Mouse (Mus musculus) embryonic facial prominence, embryonic 13.5 days (tissue): Measurements from ENCODE around the gene Tmprss13. TPM values are rescaled to one million over a fixed set of nuclear protein-coding genes. Genes with fewer than 3 reads are reported as not detected.

Experiments
- ATAC-seq: fragments of 200-750 bp; cut with Nextera tagmentation; 2 replicates; pipeline ENCODE4 v1.8.0; 2017; ENCODE audit warnings: low read depth; ENCODE audit not compliant: insufficient number of reproducible peaks, insufficient read depth, low FRiP score, low TSS enrichment
- H3K27ac ChIP-seq: fragments of 300-500 bp; sonication (generic); 2 replicates; pipeline ENCODE4 v1.5.1; 2015; ENCODE audit warnings: moderate library complexity, mild to moderate bottlenecking, inconsistent platforms
- H3K27me3 ChIP-seq: fragments of 300-500 bp; sonication (generic); 2 replicates; pipeline ENCODE4 v1.6.1; 2015; ENCODE audit warnings: mild to moderate bottlenecking, inconsistent platforms
- H3K36me3 ChIP-seq: fragments of 300-500 bp; sonication (generic); 2 replicates; pipeline ENCODE4 v1.6.1; 2015; ENCODE audit warnings: mild to moderate bottlenecking, inconsistent platforms
- H3K4me1 ChIP-seq: fragments of 300-500 bp; sonication (generic); 2 replicates; pipeline ENCODE4 v1.6.1; 2015; ENCODE audit warnings: inconsistent platforms
- H3K4me2 ChIP-seq: fragments of 300-500 bp; sonication (generic); 2 replicates; pipeline ENCODE4 v1.6.1; 2015; ENCODE audit warnings: moderate library complexity, mild to moderate bottlenecking, inconsistent platforms
- H3K4me3 ChIP-seq: fragments of 300-500 bp; sonication (generic); 2 replicates; pipeline ENCODE4 v1.5.1; 2015; ENCODE audit warnings: mild to moderate bottlenecking, inconsistent platforms
- H3K9ac ChIP-seq: fragments of 300-500 bp; sonication (generic); 2 replicates; pipeline ENCODE4 v1.6.1; 2015; ENCODE audit warnings: mild to moderate bottlenecking, inconsistent platforms
- H3K9me3 ChIP-seq: fragments of 300-500 bp; sonication (generic); 2 replicates; pipeline ENCODE4 v1.6.1; 2016; ENCODE audit warnings: inconsistent platforms
- WGBS: fragments of 180-500 bp; shearing (Covaris S2); methylation state at CpG from one replicate; pipeline ENCODE4 v1.1.7; 2015; ENCODE audit warnings: mixed read lengths; 5-methylcytosine and 5-hydroxymethylcytosine counted together
- polyA plus RNA-seq: library from polyadenylated mRNA; unstranded; fragments of >200 nt; fragmentation: Nextera tagmentation; extraction: Ambion mirVana; gene quantifications from 2 replicates; pipeline ENCODE4 v1.2.1, GENCODE M21; 2015

Gene Tmprss13
- polyA plus RNA-seq, 1 experiment from 2014 or later: 3.8 TPM

- peaks cover 5% of the 10 kb centered on the region; the same call in 1 of the 2 replicates for H3K4me1 ChIP-seq
- ATAC-seq: no peak
- no peaks in the 10 kb centered on the region for H3K27me3 ChIP-seq
- H3K9me3 ChIP-seq: no peaks in the 10 kb centered on the region
- H3K36me3 ChIP-seq: no peaks in the 10 kb centered on the region
- no peak overlapping the region for H3K4me2 ChIP-seq
- no peak overlapping the region for H3K4me3 ChIP-seq
- H3K27ac ChIP-seq: no peak overlapping the region
- WGBS: 90% methylated on average over 8 of the region's 8 CpGs
- no peak overlapping the region for H3K9ac ChIP-seq
These were observed 17.1 kb upstream of the Tmprss13 start for GRCm38 (mm10) chr9:45301771-45302170.

DNA sequence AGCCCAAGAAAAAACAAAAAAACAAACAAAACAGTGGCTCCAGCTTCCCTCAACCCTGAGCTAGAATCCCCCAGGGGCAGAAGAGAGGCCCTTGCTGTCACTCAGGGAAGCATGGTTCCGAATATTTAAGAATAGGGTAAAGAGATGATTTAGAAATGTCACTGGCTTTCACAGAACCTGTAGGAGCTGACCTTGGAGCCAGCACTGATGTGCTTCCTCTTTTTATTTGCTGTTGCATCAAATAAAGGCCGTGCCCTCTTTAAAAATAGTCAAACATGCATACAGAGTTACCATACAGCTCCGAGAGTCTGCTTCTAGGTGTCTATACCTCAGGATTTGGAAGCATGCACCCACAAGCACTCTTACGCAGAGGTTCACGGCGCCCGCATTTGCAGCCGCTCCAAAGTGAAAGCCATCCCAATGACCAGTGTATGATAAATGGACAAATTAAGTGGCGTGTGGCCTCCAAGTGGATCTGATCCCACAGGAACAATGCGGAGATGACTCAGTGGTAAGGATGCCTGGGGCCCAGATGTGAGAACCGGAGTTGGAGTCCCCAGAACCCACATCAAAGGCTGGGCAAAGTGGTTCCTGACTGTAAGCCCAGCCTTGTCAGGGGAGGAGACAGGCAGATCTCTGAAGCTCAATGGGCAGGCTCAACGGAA is 12.0 kb upstream of the Tmprss13 start:
- Histone ChIP-seq H3K9ac (no peak overlapping the region), H3K27me3 (0 out of 2 replicates have a peak, but pooled peaks cover 3% of the 10 kb centered on the region), H3K9me3 (no peaks in the 10 kb centered on the region), H3K4me1 (no peaks in the 10 kb centered on the region), H3K4me3 (no peak overlapping the region), H3K36me3 (no peaks in the 10 kb centered on the region), H3K4me2 (no peak overlapping the region), H3K27ac (no peak overlapping the region)
- ATAC-seq: no peak
- WGBS: 68% methylated on average over 12 of the region's 12 CpGs

DNA sequence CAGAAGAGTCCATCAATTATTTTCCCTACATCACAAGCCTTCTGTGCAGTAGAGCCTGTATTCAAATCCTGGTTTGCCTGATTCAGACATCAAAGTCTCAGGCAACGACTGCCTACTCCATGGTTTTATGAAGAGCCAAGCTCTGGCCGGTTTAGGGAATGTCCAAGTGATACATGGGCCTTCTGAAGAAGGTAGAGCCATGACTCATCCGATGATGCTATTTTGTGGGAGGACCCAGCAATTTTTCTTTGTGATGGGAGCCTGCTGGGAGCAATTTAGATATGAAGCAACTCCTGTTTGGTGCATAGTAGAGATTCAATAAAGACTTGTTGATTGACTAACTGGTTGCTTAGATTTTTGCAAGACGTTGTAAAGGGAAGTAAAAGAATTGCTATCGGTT is 10.4 kb upstream of the Tmprss13 start:
- ATAC-seq: no peak
- 0 out of 2 replicates have a peak, but pooled peaks cover 3% of the 10 kb centered on the region for H3K27me3 ChIP-seq
- H3K9ac ChIP-seq: no peak overlapping the region
- H3K9me3 ChIP-seq: no peaks in the 10 kb centered on the region
- no peak overlapping the region for H3K4me3 ChIP-seq
- no peak overlapping the region for H3K4me2 ChIP-seq
- no peaks in the 10 kb centered on the region for H3K4me1 ChIP-seq
- WGBS: 83% methylated on average over 5 of the region's 5 CpGs
- no peaks in the 10 kb centered on the region for H3K36me3 ChIP-seq
- no peak overlapping the region for H3K27ac ChIP-seq

DNA sequence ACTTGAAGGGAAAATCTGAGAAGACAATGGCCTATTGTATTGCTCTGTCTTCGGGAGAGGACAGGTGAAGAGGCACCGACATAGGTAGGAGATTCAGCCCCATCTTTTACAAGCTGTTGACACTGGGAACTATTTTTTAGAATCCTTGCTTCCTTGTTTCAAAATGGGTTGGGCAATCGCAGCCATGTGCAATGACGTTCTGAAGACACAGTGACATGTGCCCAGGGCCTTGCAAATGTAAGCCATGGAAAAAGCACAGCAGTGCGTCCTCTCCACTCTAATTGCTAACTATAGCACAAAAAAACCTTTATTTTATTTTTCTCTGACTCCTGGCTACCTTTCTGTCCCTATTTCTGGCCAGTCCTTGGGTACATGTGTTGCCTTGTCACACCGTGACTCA is 7.0 kb upstream of the Tmprss13 start:
- no peak for ATAC-seq
- H3K27me3 ChIP-seq: peaks cover 5% of the 10 kb centered on the region
- WGBS: 77% methylated on average over 6 of the region's 6 CpGs
- H3K27ac ChIP-seq: no peak overlapping the region
- H3K4me3 ChIP-seq: no peak overlapping the region
- no peaks in the 10 kb centered on the region for H3K36me3 ChIP-seq
- no peaks in the 10 kb centered on the region for H3K4me1 ChIP-seq
- H3K4me2 ChIP-seq: no peak overlapping the region
- no peak overlapping the region for H3K9ac ChIP-seq
- H3K9me3 ChIP-seq: no peaks in the 10 kb centered on the region

DNA sequence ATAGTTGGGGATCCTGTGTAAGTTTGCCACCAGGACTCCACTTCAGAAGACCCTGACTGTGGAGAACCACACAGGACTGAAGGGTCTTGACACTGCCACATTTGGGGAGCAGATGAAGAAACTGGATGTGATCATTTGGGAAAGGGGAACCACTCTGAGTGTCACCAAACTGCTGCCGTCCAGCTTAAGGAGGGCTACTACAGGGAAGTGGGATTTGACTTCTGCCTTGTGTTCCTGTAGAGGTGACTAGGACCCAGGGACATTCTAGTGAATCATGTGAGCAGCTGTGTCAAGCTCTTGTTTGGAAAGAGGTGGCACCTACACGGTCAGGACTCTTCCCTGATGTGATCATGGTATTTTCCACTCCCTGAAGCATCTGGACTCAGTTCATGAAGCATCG is 5.0 kb upstream of the Tmprss13 start:
- no peaks in the 10 kb centered on the region for H3K4me1 ChIP-seq
- WGBS: 85% methylated on average over 3 of the region's 3 CpGs
- no peak overlapping the region for H3K27ac ChIP-seq
- no peaks in the 10 kb centered on the region for H3K9me3 ChIP-seq
- H3K36me3 ChIP-seq: no peaks in the 10 kb centered on the region
- H3K4me3 ChIP-seq: no peak overlapping the region
- H3K4me2 ChIP-seq: no peak overlapping the region
- H3K27me3 ChIP-seq: peaks cover 8% of the 10 kb centered on the region
- H3K9ac ChIP-seq: no peak overlapping the region
- no peak for ATAC-seq

DNA sequence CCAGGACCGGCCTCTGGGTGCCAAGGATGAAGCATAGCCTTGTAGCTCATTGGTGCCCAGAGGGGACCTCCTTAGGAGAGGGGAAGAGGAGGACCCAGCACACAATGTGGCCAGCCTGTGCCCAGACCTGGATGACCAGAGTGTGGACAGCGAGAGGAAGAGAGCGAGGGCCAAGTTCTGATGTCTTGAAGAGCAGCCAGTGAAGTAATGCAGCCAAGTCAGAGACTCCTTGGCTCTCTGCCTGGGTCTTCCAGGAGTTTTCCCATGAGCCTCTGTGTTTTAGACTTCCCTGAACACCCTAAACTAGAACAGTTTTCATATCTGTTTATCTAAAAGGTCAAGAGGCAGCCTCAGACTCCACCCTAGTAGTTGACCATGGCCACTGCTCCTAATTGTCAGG is 1.3 kb upstream of the Tmprss13 start:
- H3K9me3 ChIP-seq: no peaks in the 10 kb centered on the region
- no peak overlapping the region for H3K27ac ChIP-seq
- H3K4me2 ChIP-seq: no peak overlapping the region
- 86% methylated on average over 3 of the region's 3 CpGs for WGBS
- H3K9ac ChIP-seq: no peak overlapping the region
- H3K27me3 ChIP-seq: peaks cover 8% of the 10 kb centered on the region
- H3K4me3 ChIP-seq: no peak overlapping the region
- ATAC-seq: no peak
- H3K36me3 ChIP-seq: no peaks in the 10 kb centered on the region
- H3K4me1 ChIP-seq: no peaks in the 10 kb centered on the region

- H3K9me3 ChIP-seq: no peaks in the 10 kb centered on the region
- 84% methylated on average over 6 of the region's 6 CpGs for WGBS
- ATAC-seq: no peak
- H3K4me1 ChIP-seq: no peaks in the 10 kb centered on the region
- no peaks in the 10 kb centered on the region for H3K36me3 ChIP-seq
- no peak overlapping the region for H3K27ac ChIP-seq
- peaks cover 6% of the 10 kb centered on the region for H3K27me3 ChIP-seq
- no peak overlapping the region for H3K9ac ChIP-seq
- H3K4me3 ChIP-seq: no peak overlapping the region
- no peak overlapping the region for H3K4me2 ChIP-seq
These were observed 2.6 kb downstream of the Tmprss13 start for GRCm38 (mm10) chr9:45321465-45321864.

DNA sequence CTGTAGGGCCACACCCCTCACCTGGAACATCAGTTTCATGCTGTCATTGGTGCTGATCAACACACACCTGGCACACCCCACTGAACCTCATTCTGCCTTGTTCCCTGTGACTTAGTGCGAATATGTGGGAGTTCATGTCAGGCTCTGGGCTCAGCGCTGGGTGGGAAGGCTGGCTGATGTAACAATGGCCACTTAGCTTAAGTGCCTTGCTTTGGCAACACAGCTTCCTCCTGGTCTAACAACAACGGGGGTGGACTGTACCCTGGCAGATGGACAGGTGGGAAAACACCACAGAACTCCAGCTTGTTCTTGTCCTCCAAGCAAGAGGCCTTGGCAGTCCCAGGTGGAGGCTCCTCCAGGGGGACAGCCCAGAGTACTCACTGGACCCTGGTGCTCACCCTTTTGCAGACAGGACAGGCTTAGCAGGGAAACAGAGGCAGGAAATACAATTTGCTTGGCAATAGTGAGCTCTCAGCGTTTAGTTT is 3.1 kb downstream of the Tmprss13 start:
- Histone ChIP-seq H3K36me3 (no peaks in the 10 kb centered on the region), H3K4me3 (no peak overlapping the region), H3K4me1 (no peaks in the 10 kb centered on the region), H3K9me3 (no peaks in the 10 kb centered on the region), H3K4me2 (no peak overlapping the region), H3K27me3 (peaks cover 5% of the 10 kb centered on the region), H3K9ac (no peak overlapping the region), H3K27ac (no peak overlapping the region)
- 83% methylated on average over 4 of the region's 4 CpGs for WGBS
- ATAC-seq: no peak

GRCm38 (mm10) chr9:45326390-45326789 is 7.5 kb downstream of the Tmprss13 start:
- Histone ChIP-seq H3K9ac (no peak overlapping the region), H3K4me1 (no peaks in the 10 kb centered on the region), H3K9me3 (no peaks in the 10 kb centered on the region), H3K4me2 (no peak overlapping the region), H3K27me3 (no peaks in the 10 kb centered on the region), H3K4me3 (no peak overlapping the region), H3K27ac (no peak overlapping the region), H3K36me3 (no peaks in the 10 kb centered on the region)
- ATAC-seq: no peak
- 91% methylated on average over 9 of the region's 9 CpGs for WGBS

DNA sequence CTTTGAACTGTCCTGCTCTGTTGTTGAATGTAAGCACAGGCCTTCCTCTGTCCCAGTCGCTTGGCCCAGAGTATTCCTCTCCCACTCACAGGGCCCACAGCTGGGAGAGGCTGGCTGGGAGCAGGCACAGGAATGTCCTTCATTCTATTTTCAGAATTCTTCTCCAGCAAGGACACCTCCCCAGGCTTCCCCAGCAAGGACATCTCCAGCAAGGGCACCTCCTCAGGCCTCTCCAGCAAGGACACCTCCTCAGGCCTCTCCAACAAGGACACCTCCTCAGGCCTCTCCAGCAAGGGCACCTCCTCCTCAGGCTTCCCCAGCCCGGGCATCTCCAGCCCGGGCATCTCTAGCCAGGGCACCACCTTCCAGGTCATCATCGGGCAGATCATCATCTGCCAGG is 9.4 kb downstream of the Tmprss13 start:
- Histone ChIP-seq H3K9me3 (no peaks in the 10 kb centered on the region), H3K9ac (no peak overlapping the region), H3K27me3 (no peaks in the 10 kb centered on the region), H3K4me1 (no peaks in the 10 kb centered on the region), H3K36me3 (no peaks in the 10 kb centered on the region), H3K4me3 (no peak overlapping the region), H3K4me2 (no peak overlapping the region), H3K27ac (no peak overlapping the region)
- no peak for ATAC-seq
- 84% methylated on average over 4 of the region's 4 CpGs for WGBS

- Histone ChIP-seq H3K4me2 (no peak overlapping the region), H3K36me3 (no peaks in the 10 kb centered on the region), H3K4me3 (no peak overlapping the region), H3K4me1 (no peaks in the 10 kb centered on the region), H3K9ac (no peak overlapping the region), H3K27me3 (no peaks in the 10 kb centered on the region), H3K27ac (no peak overlapping the region), H3K9me3 (no peaks in the 10 kb centered on the region)
- WGBS: 85% methylated on average over 6 of the region's 6 CpGs
- ATAC-seq: no peak
These were observed 10.7 kb downstream of the Tmprss13 start for GRCm38 (mm10) chr9:45329577-45329976.

- Histone ChIP-seq H3K4me3 (no peak overlapping the region), H3K9ac (no peak overlapping the region), H3K36me3 (no peaks in the 10 kb centered on the region), H3K9me3 (no peaks in the 10 kb centered on the region), H3K4me2 (no peak overlapping the region), H3K27ac (no peak overlapping the region), H3K27me3 (no peaks in the 10 kb centered on the region), H3K4me1 (no peaks in the 10 kb centered on the region)
- 83% methylated on average over 2 of the region's 2 CpGs for WGBS
- no peak for ATAC-seq
These were observed 18.5 kb downstream of the Tmprss13 start for GRCm38 (mm10) chr9:45337406-45337805.
